In the genomic region with DNA sequence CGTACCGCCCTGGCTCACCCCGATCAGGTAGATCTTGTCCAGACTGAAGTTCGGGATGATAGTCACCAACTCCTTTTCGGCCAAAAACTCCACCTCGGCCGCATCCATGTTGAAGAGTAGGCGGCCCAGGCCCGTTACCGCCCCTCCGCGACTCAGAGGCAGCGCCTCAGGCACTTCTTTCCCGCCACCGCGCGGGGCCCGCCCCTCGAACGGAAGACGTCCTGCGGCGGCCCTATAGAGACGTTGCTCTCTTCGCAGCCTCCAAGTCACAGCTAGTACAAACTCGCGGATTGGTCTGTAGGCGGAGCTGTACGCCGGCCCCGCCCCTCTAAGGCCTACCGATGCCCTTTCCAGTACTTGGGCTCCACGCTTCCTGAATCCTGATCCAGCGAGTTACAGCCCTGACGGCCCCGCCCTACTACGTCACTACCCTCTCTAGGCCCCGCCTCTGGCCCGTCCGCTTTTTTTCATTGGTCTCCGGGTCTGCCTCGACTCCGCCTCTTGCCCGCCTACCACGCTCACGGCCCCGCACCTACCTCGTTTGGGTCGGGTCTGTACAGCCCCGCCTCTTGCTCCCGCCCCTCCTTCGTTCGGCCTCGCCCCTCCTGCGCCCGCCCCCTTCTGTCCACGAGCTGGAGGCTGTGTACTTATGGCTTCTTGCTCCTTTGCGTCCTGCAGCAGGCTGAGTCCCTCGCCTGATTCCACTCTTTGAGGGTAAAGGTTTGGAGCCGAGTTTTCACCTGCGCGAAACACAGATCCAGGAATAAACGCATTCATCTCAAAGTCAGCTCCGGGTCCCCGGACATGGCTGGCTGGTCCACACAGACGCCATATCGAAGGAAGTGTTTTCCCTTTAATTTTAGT, we compare ENCODE assay signal across 8 mouse cellular contexts. TPM values are rescaled to one million over a fixed set of nuclear protein-coding genes. Genes with fewer than 3 reads are reported as not detected.
DNase-seq lines count a peak whose midpoint lies in the region; ATAC-seq and TF ChIP-seq lines count a peak whose summit lies in the region.

A gene (minus strand): TSS at position 397 of the 864 bp plus-strand sequence.

- no peaks in the 10 kb centered on the region for H3K9me3 ChIP-seq in E14TG2a.4 (ENCODE audit: low read length)
- no peaks in the 10 kb centered on the region for H3K9me3 ChIP-seq in forebrain, embryonic 12.5 days
- H3K9me3 ChIP-seq in heart, postnatal 0 days (replicated peaks; ENCODE audit: control insufficient read depth, low read length), result no peaks in the 10 kb centered on the region
- no peaks in the 10 kb centered on the region for H3K9me3 ChIP-seq in liver, embryonic 16.5 days (replicated peaks; ENCODE audit: control insufficient read depth, low read length)
- no peaks in the 10 kb centered on the region for H3K9me3 ChIP-seq in neural tube, embryonic 13.5 days

- ATAC-seq in forebrain, embryonic 12.5 days (ENCODE audit: low FRiP score), result peak; percentile 98
- ATAC-seq in heart, postnatal 0 days (ENCODE audit: insufficient read depth, low read depth), result peak; percentile 96
- peak; percentile 96 for ATAC-seq in liver, embryonic 16.5 days (ENCODE audit: low read depth)
- ATAC-seq in neural tube, embryonic 13.5 days (ENCODE audit: low read depth), result peak; percentile 99

- peak; percentile 100 for DNase-seq in c-Kit-positive CD71-positive TER-119-positive erythroid progenitor cells, embryonic 14.5 days (ENCODE audit: low spot score)
- peak; percentile 99 for DNase-seq in heart, postnatal 0 days (ENCODE audit: low spot score)
- peak; percentile 99 to 100 for DNase-seq in kidney, postnatal 4 days

- peaks cover 36% of the 10 kb centered on the region for H3K36me3 ChIP-seq in E14TG2a.4 (ENCODE audit: insufficient read depth, low read length)
- H3K36me3 ChIP-seq in forebrain, embryonic 12.5 days (replicated peaks), result peaks cover 11% of the 10 kb centered on the region; the same call in 1 of the 2 replicates
- H3K36me3 ChIP-seq in heart, postnatal 0 days (replicated peaks; ENCODE audit: control insufficient read depth, insufficient read depth, low read length), result peaks cover 13% of the 10 kb centered on the region
- peaks cover 6% of the 10 kb centered on the region; the same call in 1 of the 2 replicates for H3K36me3 ChIP-seq in liver, embryonic 16.5 days (ENCODE audit: control insufficient read depth, insufficient read depth)
- H3K36me3 ChIP-seq in neural tube, embryonic 13.5 days, result no peaks in the 10 kb centered on the region
- no peaks in the 10 kb centered on the region for H3K36me3 ChIP-seq in testis, adult 2 months (ENCODE audit: control insufficient read depth, insufficient read depth, low read length)

- peak within 1 kb of the TSS; percentile 61 for H3K27ac ChIP-seq in forebrain, embryonic 12.5 days
- H3K27ac ChIP-seq in heart, postnatal 0 days (ENCODE audit: low read depth), result peak within 1 kb of the TSS; percentile 91
- H3K27ac ChIP-seq in liver, embryonic 16.5 days (ENCODE audit: low read length), result peak within 1 kb of the TSS; percentile 50
- H3K27ac ChIP-seq in neural tube, embryonic 13.5 days (replicated peaks), result peak within 1 kb of the TSS; percentile 75
- peak within 1 kb of the TSS; percentile 19; the same call in 1 of the 2 replicates for H3K27ac ChIP-seq in testis, adult 2 months (ENCODE audit: control insufficient read depth, insufficient read depth, low read depth, low read length)

- H3K4me3 ChIP-seq in E14TG2a.4 (replicated peaks; ENCODE audit: low read length), result peak within 1 kb of the TSS; percentile 95
- H3K4me3 ChIP-seq in forebrain, embryonic 12.5 days (replicated peaks), result peak within 1 kb of the TSS; percentile 65
- peak within 1 kb of the TSS; percentile 70 for H3K4me3 ChIP-seq in heart, postnatal 0 days (ENCODE audit: low read depth, low read length)
- H3K4me3 ChIP-seq in liver, embryonic 16.5 days (ENCODE audit: low read depth, low read length), result peak within 1 kb of the TSS; percentile 77
- H3K4me3 ChIP-seq in neural tube, embryonic 13.5 days, result peak within 1 kb of the TSS; percentile 47
- H3K4me3 ChIP-seq in testis, adult 2 months (ENCODE audit: control insufficient read depth, low read depth, low read length), result peak within 1 kb of the TSS; percentile 85

- peak within 1 kb of the TSS; percentile 94 for H3K4me2 ChIP-seq in forebrain, embryonic 12.5 days
- peak within 1 kb of the TSS; percentile 93 for H3K4me2 ChIP-seq in heart, postnatal 0 days (ENCODE audit: low read depth, low read length)
- peak within 1 kb of the TSS; percentile 98 for H3K4me2 ChIP-seq in liver, embryonic 16.5 days (ENCODE audit: low read depth, low read length)
- H3K4me2 ChIP-seq in neural tube, embryonic 13.5 days, result peak within 1 kb of the TSS; percentile 71

- H3K9ac ChIP-seq in forebrain, embryonic 12.5 days, result peak within 1 kb of the TSS; percentile 71
- H3K9ac ChIP-seq in heart, postnatal 0 days (replicated peaks; ENCODE audit: low read depth, low read length), result peak within 1 kb of the TSS; percentile 68
- peak within 1 kb of the TSS; percentile 78 for H3K9ac ChIP-seq in liver, embryonic 16.5 days (ENCODE audit: low read depth, low read length)
- peak within 1 kb of the TSS; percentile 72 for H3K9ac ChIP-seq in neural tube, embryonic 13.5 days

- TF ChIP-seq POLR2A in testis, adult 2 months (IDR thresholded peaks at IDR 0.05; ENCODE audit: control insufficient read depth, low read depth, low read length), result peak; percentile 47; the same call in 1 of the 2 replicates

- TF ChIP-seq CTCF in E14TG2a.4 (conservative IDR thresholded peaks at IDR 0.05; ENCODE audit: low read length), result no peak
- TF ChIP-seq CTCF in heart, postnatal 0 days (IDR thresholded peaks at IDR 0.05; ENCODE audit: low read depth), result peak; percentile 24; the same call in 1 of the 2 replicates
- no peak; the same call in 1 of the 2 replicates for TF ChIP-seq CTCF in testis, adult 2 months (IDR thresholded peaks at IDR 0.05; ENCODE audit: control insufficient read depth, insufficient read depth, insufficient replicate concordance, low read depth, low read length)

- H3K27me3 ChIP-seq in E14TG2a.4 (ENCODE audit: insufficient read depth, low read length), result no peaks in the 10 kb centered on the region
- no peaks in the 10 kb centered on the region for H3K27me3 ChIP-seq in forebrain, embryonic 12.5 days
- H3K27me3 ChIP-seq in heart, postnatal 0 days (ENCODE audit: control insufficient read depth, insufficient read depth, low read length), result no peaks in the 10 kb centered on the region
- H3K27me3 ChIP-seq in liver, embryonic 16.5 days (ENCODE audit: control insufficient read depth, insufficient read depth, low read depth, low read length), result no peaks in the 10 kb centered on the region
- no peaks in the 10 kb centered on the region for H3K27me3 ChIP-seq in neural tube, embryonic 13.5 days
- no peaks in the 10 kb centered on the region for H3K27me3 ChIP-seq in testis, adult 2 months (ENCODE audit: control insufficient read depth, insufficient read depth, low read length)

- no peak; the same call in none of the 2 replicates for TF ChIP-seq EP300 in heart, postnatal 0 days (IDR thresholded peaks at IDR 0.05; ENCODE audit: low read depth)

- peaks cover 50% of the 10 kb centered on the region for H3K4me1 ChIP-seq in E14TG2a.4 (replicated peaks; ENCODE audit: low read depth, low read length)
- H3K4me1 ChIP-seq in forebrain, embryonic 12.5 days, result peaks cover 28% of the 10 kb centered on the region
- peaks cover 12% of the 10 kb centered on the region for H3K4me1 ChIP-seq in heart, postnatal 0 days (ENCODE audit: control insufficient read depth, insufficient read depth)
- H3K4me1 ChIP-seq in liver, embryonic 16.5 days (ENCODE audit: control insufficient read depth, low read depth, low read length), result peaks cover 21% of the 10 kb centered on the region
- H3K4me1 ChIP-seq in neural tube, embryonic 13.5 days (replicated peaks), result peaks cover 32% of the 10 kb centered on the region
- H3K4me1 ChIP-seq in testis, adult 2 months (ENCODE audit: control insufficient read depth, insufficient read depth, low read length), result no peaks in the 10 kb centered on the region; the same call in none of the 2 replicates

- under 1% methylated on average over 67 of the region's 67 CpGs for WGBS in forebrain, embryonic 12.5 days
- 1% methylated on average over 67 of the region's 67 CpGs for WGBS in heart, postnatal 0 days
- WGBS in liver, embryonic 16.5 days (ENCODE audit: insufficient replicate concordance), result under 1% methylated on average over 67 of the region's 67 CpGs
- under 1% methylated on average over 67 of the region's 67 CpGs for WGBS in neural tube, embryonic 13.5 days

RNA-seq across cellular contexts. Expression of the gene that starts here (rescaled TPM):
- 83.2 and 84.8 TPM in 2 replicates for polyA plus RNA-seq in forebrain, embryonic 12.5 days (2016; fragmentation: Nextera tagmentation; extraction: Ambion mirVana)
- total RNA-seq in heart, postnatal 0 days (2014; rRNA removed; ENCODE audit: low replicate concordance), result 29.8 and 52.1 TPM in 2 replicates
- 19.3 and 23.8 TPM in 2 replicates for polyA plus RNA-seq in heart, postnatal 0 days (2015; fragmentation: Nextera tagmentation; extraction: Ambion mirVana)
- polyA plus RNA-seq in liver, embryonic 16.5 days (2015; fragmentation: Nextera tagmentation; extraction: Ambion mirVana), result 40.6 and 43.3 TPM in 2 replicates
- polyA plus RNA-seq in neural tube, embryonic 13.5 days (2015; fragmentation: Nextera tagmentation; extraction: Ambion mirVana), result 20.1 and 21.5 TPM in 2 replicates
- polyA plus RNA-seq in testis, adult 2 months (2012; rRNA removed), result 26.9 and 32.1 TPM in 2 replicates

Comparison
In these comparisons a context has a peak if more than half of its experiments do, and no peak if none do; other contexts are left out.
1. Peak in every context shown above with its lines: DNase-seq, ATAC-seq, H3K4me3 ChIP-seq and H3K27ac ChIP-seq.
2. H3K27ac ChIP-seq: peak in every context shown above with its lines; median percentile 91 in heart, postnatal 0 days; 75 in neural tube, embryonic 13.5 days; 61 in forebrain, embryonic 12.5 days; 50 in liver, embryonic 16.5 days; 19 in testis, adult 2 months.